Mouse (Mus musculus) liver, postnatal 0 days (tissue): ENCODE results near the gene Clic4. TPM values are rescaled to one million over a fixed set of nuclear protein-coding genes. Genes with fewer than 3 reads are reported as not detected.

Experiments used
- ATAC-seq: fragments of 200-750 bp; cut with Nextera tagmentation; 2 replicates; pipeline ENCODE4 v1.8.0; 2017; ENCODE audit warnings: mild to moderate bottlenecking, moderate library complexity
- DNase-seq: peaks from one replicate; pipeline ENCODE4 v3.0.0-alpha.2; 2016
- H3K27ac ChIP-seq: fragments of 300-500 bp; sonication (generic); 2 replicates; pipeline ENCODE4 v1.5.1; 2014; ENCODE audit warnings: antibody characterized with exemption, moderate library complexity, mild to moderate bottlenecking, low read depth
- H3K27me3 ChIP-seq: fragments of 300-500 bp; sonication (generic); 2 replicates; pipeline ENCODE4 v1.6.1; 2014; ENCODE audit warnings: low read length, control low read depth, mixed read lengths; ENCODE audit not compliant: insufficient read depth
- H3K36me3 ChIP-seq: fragments of 300-500 bp; sonication (generic); replicated peaks from 2 replicates; pipeline ENCODE4 v1.6.1; 2014; ENCODE audit warnings: mild to moderate bottlenecking, control low read depth, low read length, moderate library complexity, mixed read lengths; ENCODE audit not compliant: insufficient read depth
- H3K4me1 ChIP-seq: fragments of 300-500 bp; sonication (generic); 2 replicates; pipeline ENCODE4 v1.6.1; 2014; ENCODE audit warnings: antibody characterized with exemption, mild to moderate bottlenecking, control low read depth; ENCODE audit not compliant: insufficient read depth
- H3K4me2 ChIP-seq: fragments of 300-500 bp; sonication (generic); 2 replicates; pipeline ENCODE4 v1.6.1; 2014; ENCODE audit warnings: low read depth, mild to moderate bottlenecking, low read length, moderate library complexity, mixed read lengths
- H3K4me3 ChIP-seq: fragments of 300-500 bp; sonication (generic); 2 replicates; pipeline ENCODE4 v1.5.1; 2014; ENCODE audit warnings: low read depth, low read length
- H3K9ac ChIP-seq: fragments of 300-500 bp; sonication (generic); replicated peaks from 2 replicates; pipeline ENCODE4 v1.6.1; 2014; ENCODE audit warnings: mild to moderate bottlenecking, moderate library complexity
- H3K9me3 ChIP-seq: fragments of 300-500 bp; sonication (generic); 2 replicates; pipeline ENCODE4 v1.6.1; 2016; ENCODE audit warnings: mild to moderate bottlenecking, control low read depth, low read length, mixed read lengths
- CTCF ChIP-seq: sonication (generic); IDR thresholded peaks from 2 replicates; pipeline ENCODE4 v1.5.1; 2016; ENCODE audit warnings: antibody characterized with exemption, low read depth
- EP300 ChIP-seq: IDR thresholded peaks from 2 replicates; pipeline ENCODE4 v1.6.1; 2016; ENCODE audit warnings: antibody characterized with exemption, low read depth, mild to moderate bottlenecking
- WGBS: fragments of 180-500 bp; shearing (Covaris S2); extraction: QIAGEN DNeasy Blood & Tissue Kit; methylation state at CpG from one replicate; pipeline ENCODE4 v1.1.7; 2014; ENCODE audit not compliant: insufficient replicate concordance; 5-methylcytosine and 5-hydroxymethylcytosine counted together
- polyA plus RNA-seq: library from polyadenylated mRNA; unstranded; fragments of >200 nt; fragmentation: Nextera tagmentation; extraction: Ambion mirVana; gene quantifications from 2 replicates; pipeline ENCODE4 v1.2.1, GENCODE M21; 2015

The Clic4 gene
- polyA plus RNA-seq, 1 experiment from 2014 or later = 64.6 TPM

DNA sequence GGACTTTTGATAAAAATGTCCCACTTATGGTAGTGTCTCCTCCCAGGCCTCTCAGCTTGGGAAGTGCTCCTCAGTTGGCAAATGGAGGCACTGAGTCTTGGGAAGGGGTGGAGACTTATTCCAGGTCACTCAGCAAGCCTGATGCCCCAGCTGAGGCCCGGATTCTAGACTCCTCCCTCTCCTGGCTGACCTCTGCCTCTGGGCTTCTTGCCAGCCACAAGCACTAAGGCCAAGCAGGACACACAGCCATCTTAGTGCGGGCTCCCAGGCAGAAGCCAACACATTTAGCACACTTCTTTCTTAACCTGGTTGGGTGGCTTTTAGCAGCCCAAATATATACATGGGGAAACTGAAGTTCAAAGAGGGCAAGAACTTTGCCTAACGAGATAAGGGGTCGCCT, 33.9 kb upstream of the Clic4 start:
- Histone ChIP-seq H3K27me3 (no peaks in the 10 kb centered on the region), H3K9ac (no peak overlapping the region), H3K9me3 (no peaks in the 10 kb centered on the region), H3K4me2 (no peak overlapping the region), H3K4me1 (peaks cover 14% of the 10 kb centered on the region), H3K36me3 (no peaks in the 10 kb centered on the region), H3K4me3 (no peak overlapping the region), H3K27ac (peak overlapping the region; percentile 61; the same call in 1 of the 2 replicates)
- ATAC-seq (peak; percentile 58), DNase-seq (peak; percentile 72)
- 43% methylated on average over 4 of the region's 4 CpGs for WGBS
- TF ChIP-seq EP300 (no peak), CTCF (no peak)

DNA sequence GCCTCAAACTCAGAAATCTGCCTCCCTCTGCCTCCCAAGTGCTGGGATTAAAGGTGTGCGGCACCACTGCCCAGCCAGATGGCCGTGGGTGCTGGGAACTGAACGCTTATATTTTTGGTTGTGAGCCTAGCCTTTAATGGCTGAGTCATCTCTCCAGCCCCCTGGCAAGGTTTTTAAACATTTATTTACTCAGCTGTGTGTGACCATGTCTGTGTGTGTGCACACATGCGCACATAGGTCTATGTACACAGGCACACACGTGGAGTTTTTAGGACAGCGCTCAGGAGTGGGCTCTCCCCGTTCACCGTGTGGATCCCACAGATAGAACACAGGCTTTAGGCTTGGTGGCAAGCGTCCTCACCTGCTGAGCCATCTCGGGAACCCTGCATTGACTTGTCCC, 29.6 kb upstream of the Clic4 start:
- 75% methylated on average over 10 of the region's 10 CpGs for WGBS
- Histone ChIP-seq H3K9ac (no peak overlapping the region), H3K27ac (no peak overlapping the region), H3K36me3 (no peaks in the 10 kb centered on the region), H3K4me3 (no peak overlapping the region), H3K9me3 (no peaks in the 10 kb centered on the region), H3K4me2 (no peak overlapping the region), H3K4me1 (peaks cover 23% of the 10 kb centered on the region), H3K27me3 (no peaks in the 10 kb centered on the region)
- TF ChIP-seq CTCF = no peak
- TF ChIP-seq EP300 = no peak
- peak; percentile 31 for DNase-seq
- ATAC-seq = peak; percentile 70

DNA sequence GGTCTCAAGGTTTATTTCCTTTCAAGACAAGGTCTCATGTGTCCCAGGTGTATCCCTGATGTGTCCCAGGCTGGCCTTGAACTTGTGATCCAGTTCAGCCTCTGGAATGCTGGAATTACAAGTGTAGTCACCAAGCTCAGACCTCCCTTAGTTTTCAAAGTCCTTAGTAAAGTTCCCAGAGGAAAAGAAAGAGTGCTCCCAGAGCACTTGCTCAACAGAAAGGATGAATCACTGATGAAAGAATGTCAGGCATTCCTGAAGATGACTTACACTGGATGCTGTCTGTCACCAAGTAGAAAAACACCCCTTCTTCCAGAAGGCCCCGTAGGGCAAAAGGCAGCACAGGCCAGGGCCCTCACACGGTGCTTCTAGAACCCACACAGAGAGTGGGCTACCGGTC, 28.6 kb upstream of the Clic4 start:
- Histone ChIP-seq H3K4me1 (peaks cover 16% of the 10 kb centered on the region), H3K27me3 (no peaks in the 10 kb centered on the region), H3K27ac (no peak overlapping the region), H3K36me3 (no peaks in the 10 kb centered on the region), H3K4me2 (no peak overlapping the region), H3K4me3 (no peak overlapping the region), H3K9me3 (no peaks in the 10 kb centered on the region), H3K9ac (no peak overlapping the region)
- whole genome bisulfite sequencing = 79% methylated on average over 3 of the region's 3 CpGs
- ATAC-seq = no peak
- no peak for TF ChIP-seq EP300
- no peak for TF ChIP-seq CTCF
- no peak for DNase-seq

DNA sequence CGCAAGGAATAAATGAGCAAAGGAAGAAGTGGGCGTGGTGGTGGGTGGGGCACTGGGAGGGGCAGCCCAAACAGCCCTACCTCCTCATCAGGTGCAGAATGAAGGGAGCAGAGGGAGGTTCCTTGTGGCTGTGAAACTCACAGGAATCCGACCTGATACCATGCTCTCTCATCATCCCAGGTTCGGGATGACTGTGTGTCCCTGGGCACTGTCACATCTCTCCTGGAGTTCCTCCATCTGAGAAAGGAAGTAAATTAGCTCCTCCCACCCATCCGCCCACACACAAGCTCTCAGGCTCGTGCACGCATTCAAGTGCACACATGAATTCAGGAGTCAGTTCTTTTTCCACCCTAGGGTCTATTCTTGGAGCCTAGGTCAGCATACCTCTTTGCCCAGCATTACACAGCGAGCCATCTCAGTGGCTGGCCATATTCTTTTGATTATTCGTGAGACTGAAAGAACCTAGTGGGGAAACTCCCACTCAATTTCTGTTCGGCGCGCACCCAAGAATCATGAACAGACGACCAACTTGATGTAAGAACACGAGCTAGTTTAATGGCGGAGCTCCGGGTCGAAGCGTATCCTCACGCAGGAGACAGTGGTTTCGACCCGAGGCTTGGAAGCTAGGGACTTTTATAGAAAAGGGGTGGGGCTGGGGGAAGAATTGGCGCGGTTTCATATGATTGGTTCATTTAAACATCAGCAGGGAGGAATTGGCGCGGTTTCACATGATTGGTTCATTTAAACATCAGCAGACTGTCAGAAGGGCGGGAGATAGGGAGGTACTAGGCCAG, 27.8 kb upstream of the Clic4 start:
- ATAC-seq (no peak), DNase-seq (no peak)
- Histone ChIP-seq H3K9me3 (no peaks in the 10 kb centered on the region), H3K27ac (no peak overlapping the region), H3K36me3 (no peaks in the 10 kb centered on the region), H3K27me3 (no peaks in the 10 kb centered on the region), H3K9ac (no peak overlapping the region), H3K4me2 (no peak overlapping the region), H3K4me1 (peaks cover 16% of the 10 kb centered on the region), H3K4me3 (no peak overlapping the region)
- TF ChIP-seq EP300 = no peak
- TF ChIP-seq CTCF = no peak
- WGBS = 84% methylated on average over 26 of the region's 26 CpGs

DNA sequence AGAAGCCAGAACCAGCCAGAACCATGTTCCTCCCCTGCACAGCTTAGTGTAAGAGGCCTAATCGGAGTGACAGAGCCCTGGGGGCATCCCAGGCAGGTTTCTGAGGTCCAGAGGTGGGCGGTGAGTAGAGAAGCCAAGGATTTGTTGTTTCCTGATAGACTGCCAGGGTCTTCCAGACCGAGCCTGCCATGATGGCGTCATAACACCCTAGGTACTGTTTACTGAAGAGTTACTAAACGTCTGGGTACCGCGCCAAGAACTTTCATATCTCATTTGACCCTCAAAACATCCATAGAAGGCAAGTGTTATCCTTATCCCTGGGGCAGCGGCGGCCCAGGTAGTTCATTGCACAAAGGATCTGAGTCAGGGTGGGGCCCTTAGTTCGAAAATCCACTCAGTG, 26.1 kb upstream of the Clic4 start:
- TF ChIP-seq EP300 (0 out of 2 replicates have a peak, but pooled peaks have one; percentile 46), CTCF (no peak)
- Histone ChIP-seq H3K36me3 (no peaks in the 10 kb centered on the region), H3K27ac (peak overlapping the region; percentile 22; the same call in 1 of the 2 replicates), H3K27me3 (no peaks in the 10 kb centered on the region), H3K9ac (no peak overlapping the region), H3K4me2 (no peak overlapping the region), H3K4me3 (no peak overlapping the region), H3K9me3 (no peaks in the 10 kb centered on the region), H3K4me1 (peaks cover 19% of the 10 kb centered on the region)
- ATAC-seq (peak; percentile 66), DNase-seq (no peak)
- WGBS = 72% methylated on average over 10 of the region's 10 CpGs

DNA sequence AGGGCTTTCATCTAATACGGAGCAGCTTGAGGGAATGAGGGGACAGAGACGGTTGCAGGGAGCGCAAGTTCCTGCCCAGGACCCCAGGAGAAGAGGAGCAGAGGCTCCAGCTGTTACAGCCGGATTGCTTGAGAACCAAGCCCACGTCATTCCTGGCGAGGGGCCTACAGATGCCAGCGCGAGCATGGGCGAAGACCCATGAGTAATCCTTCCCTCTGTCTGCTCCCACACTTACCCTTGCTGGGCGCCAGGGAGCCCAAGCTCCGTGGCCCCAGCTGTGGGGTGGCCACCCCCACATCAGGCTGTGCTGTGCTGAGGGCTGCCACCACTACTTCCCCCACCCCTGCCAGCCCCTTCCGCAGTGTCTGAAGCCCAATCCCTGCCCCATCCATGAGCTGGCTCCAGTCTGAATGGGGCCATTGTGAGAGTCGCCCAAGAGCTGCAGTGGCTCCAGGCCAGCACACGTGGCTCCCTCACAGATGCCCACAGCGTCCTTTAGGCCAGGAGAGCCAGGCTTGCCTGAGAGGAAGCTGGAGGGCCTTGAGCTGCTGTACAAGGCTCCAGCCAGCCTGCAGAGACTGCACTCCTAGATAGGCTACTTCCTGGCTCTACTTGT, 25.4 kb upstream of the Clic4 start:
- H3K9ac ChIP-seq = no peak overlapping the region
- peak; percentile 14; the same call in 1 of the 2 replicates for ATAC-seq
- TF ChIP-seq CTCF (no peak), EP300 (no peak)
- no peak overlapping the region for H3K4me2 ChIP-seq
- H3K27ac ChIP-seq = no peak overlapping the region
- 77% methylated on average over 14 of the region's 15 CpGs for WGBS
- peaks cover 19% of the 10 kb centered on the region for H3K4me1 ChIP-seq
- DNase-seq = no peak
- no peaks in the 10 kb centered on the region for H3K9me3 ChIP-seq
- no peaks in the 10 kb centered on the region for H3K36me3 ChIP-seq
- H3K27me3 ChIP-seq = no peaks in the 10 kb centered on the region
- H3K4me3 ChIP-seq = no peak overlapping the region
